Mouse (Mus musculus): ENCODE results near the gene Gprc5c.

GRCm38 (mm10) chr11:114807686-114808427 lies 43.1 kb upstream of the Gprc5c start:
- TF ChIP-seq CTCF (IDR thresholded peaks at IDR 0.05) (no peak), EP300 (IDR thresholded peaks at IDR 0.05) (no peak)

All from lung, postnatal 0 days (tissue).